Mouse (Mus musculus): ENCODE measurements around the gene P2rx1.

Gene P2rx1

GRCm38 (mm10) chr11:73020953-73021800 is 22.3 kb downstream of the P2rx1 start:
- DNase-seq (ENCODE audit: low spot score in 2 of 2) = peak in 1 of 2 experiments; percentile 59

GRCm38 (mm10) chr11:73023099-73023498 is 24.2 kb downstream of the P2rx1 start:
- DNase-seq (ENCODE audit: low spot score in 2 of 2) = peak; percentile 78 to 93

GRCm38 (mm10) chr11:73023827-73024226 is 24.9 kb downstream of the P2rx1 start:
- DNase-seq (ENCODE audit: low spot score in 2 of 2) = no peak

GRCm38 (mm10) chr11:73024236-73024904 is 25.5 kb downstream of the P2rx1 start:
- no peak for DNase-seq (ENCODE audit: low spot score in 2 of 2)

GRCm38 (mm10) chr11:73026961-73027360 is 28.1 kb downstream of the P2rx1 start:
- DNase-seq (ENCODE audit: low spot score in 2 of 2) = no peak

GRCm38 (mm10) chr11:73030821-73031498 is 32.1 kb downstream of the P2rx1 start:
- DNase-seq (ENCODE audit: low spot score in 2 of 2) = peak; percentile 84 to 93

GRCm38 (mm10) chr11:73031536-73031935 is 32.6 kb downstream of the P2rx1 start:
- no peak for DNase-seq (ENCODE audit: low spot score in 2 of 2)

- no peak for DNase-seq (ENCODE audit: low spot score in 2 of 2)
Measured at GRCm38 (mm10) chr11:73036077-73036476, 37.2 kb downstream of the P2rx1 start.

- no peak for DNase-seq (ENCODE audit: low spot score in 2 of 2)
Measured at GRCm38 (mm10) chr11:73036889-73037288, 38.0 kb downstream of the P2rx1 start.

- DNase-seq (ENCODE audit: low spot score in 2 of 2) = no peak
Measured at GRCm38 (mm10) chr11:73037691-73038090, 38.8 kb downstream of the P2rx1 start.

GRCm38 (mm10) chr11:73039102-73039799 is 40.3 kb downstream of the P2rx1 start:
- peak in 1 of 2 experiments; percentile 70 for DNase-seq (ENCODE audit: low spot score in 2 of 2)

GRCm38 (mm10) chr11:73044229-73044755 is 45.4 kb downstream of the P2rx1 start:
- DNase-seq (ENCODE audit: low spot score in 2 of 2) = no peak

GRCm38 (mm10) chr11:73044789-73045188 is 45.9 kb downstream of the P2rx1 start:
- DNase-seq (ENCODE audit: low spot score in 2 of 2) = no peak

GRCm38 (mm10) chr11:73047542-73047996 is 48.7 kb downstream of the P2rx1 start, which contains the start of gene Ncbp3:
Gene Ncbp3, plus strand, starts transcription at chr11:73047783.
- DNase-seq (ENCODE audit: low spot score in 2 of 2) = peak; percentile 82 to 96

GRCm38 (mm10) chr11:73048030-73048876 is 49.4 kb downstream of the P2rx1 start:
- no peak for DNase-seq (ENCODE audit: low spot score in 2 of 2)

- DNase-seq (ENCODE audit: low spot score in 2 of 2) = peak in 1 of 2 experiments; percentile 81
Measured at GRCm38 (mm10) chr11:73049335-73049734, 50.4 kb downstream of the P2rx1 start.

GRCm38 (mm10) chr11:73052795-73053194 is 53.9 kb downstream of the P2rx1 start:
- DNase-seq (ENCODE audit: low spot score in 2 of 2) = no peak

GRCm38 (mm10) chr11:73057701-73058100 is 58.8 kb downstream of the P2rx1 start:
- DNase-seq (ENCODE audit: low spot score in 2 of 2) = no peak

- no peak for DNase-seq (ENCODE audit: low spot score in 2 of 2)
Measured at GRCm38 (mm10) chr11:73059630-73060029, 60.7 kb downstream of the P2rx1 start.

GRCm38 (mm10) chr11:73061413-73061812 is 62.5 kb downstream of the P2rx1 start:
- no peak for DNase-seq (ENCODE audit: low spot score in 2 of 2)

All from left cerebral cortex, adult 9 months (tissue).